Mouse (Mus musculus) brain, embryonic 14.5 days (tissue): ENCODE results near the gene Fez1.

Experiments used
- CTCF ChIP-seq: fragments of 200-500 bp; IDR thresholded peaks from 2 replicates; pipeline ENCODE4 v1.5.1; 2012; ENCODE audit warnings: inconsistent platforms, mild to moderate bottlenecking, moderate library complexity, borderline replicate concordance; ENCODE audit not compliant: insufficient read depth, insufficient read length; ENCODE audit errors: extremely low read depth
- POLR2A ChIP-seq: fragments of 200-500 bp; IDR thresholded peaks from 2 replicates; pipeline ENCODE4 v1.6.1; 2012; ENCODE audit warnings: mild to moderate bottlenecking, inconsistent platforms, borderline replicate concordance; ENCODE audit not compliant: poor library complexity, insufficient read depth, insufficient read length, severe bottlenecking; ENCODE audit errors: extremely low read depth

DNA sequence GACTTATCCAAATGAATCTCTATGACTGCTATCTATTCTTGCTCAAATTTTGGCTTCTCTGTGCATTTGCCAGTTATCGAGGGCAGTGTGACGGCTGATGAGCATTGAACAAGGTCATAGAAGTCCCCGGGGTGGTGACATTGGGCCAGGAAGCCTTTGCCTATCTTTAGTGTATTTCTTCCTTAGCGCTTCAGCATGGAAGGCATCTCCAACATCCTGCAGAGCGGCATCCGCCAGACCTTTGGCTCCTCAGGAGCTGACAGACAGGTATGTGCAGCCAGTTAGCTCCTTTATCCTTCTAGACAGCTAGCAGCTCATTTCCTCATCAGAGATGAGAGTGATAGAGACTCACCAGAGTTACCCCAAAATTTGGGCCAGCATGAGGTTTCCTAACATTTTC is 47.0 kb downstream of the Fez1 start:
- TF ChIP-seq CTCF, result no peak
- no peak for TF ChIP-seq POLR2A
